Mouse (Mus musculus) midbrain, embryonic 14.5 days (tissue): Measurements from ENCODE around the gene Tardbp. TPM values are rescaled to one million over a fixed set of nuclear protein-coding genes. Genes with fewer than 3 reads are reported as not detected.

Experiments
- ATAC-seq: fragments of 200-750 bp; cut with Nextera tagmentation; 2 replicates; pipeline ENCODE4 v1.8.0; 2017; ENCODE audit warnings: moderate number of reproducible peaks, moderate library complexity; ENCODE audit not compliant: low FRiP score, low TSS enrichment
- DNase-seq: peaks from one replicate; pipeline ENCODE4 v3.0.0-alpha.2; 2015
- H3K27ac ChIP-seq: fragments of 300-500 bp; sonication (generic); replicated peaks from 2 replicates; pipeline ENCODE4 v1.5.1; 2014; ENCODE audit warnings: mild to moderate bottlenecking, low read depth, low read length, moderate library complexity
- H3K27me3 ChIP-seq: fragments of 300-500 bp; sonication (generic); 2 replicates; pipeline ENCODE4 v1.6.1; 2014; ENCODE audit warnings: low read length, control low read depth, mixed read lengths; ENCODE audit not compliant: control insufficient read depth, insufficient read depth
- H3K36me3 ChIP-seq: fragments of 300-500 bp; sonication (generic); 2 replicates; pipeline ENCODE4 v1.6.1; 2014; ENCODE audit warnings: low read length, control low read depth; ENCODE audit not compliant: control insufficient read depth, insufficient read depth
- H3K4me1 ChIP-seq: fragments of 300-500 bp; sonication (generic); 2 replicates; pipeline ENCODE4 v1.6.1; 2014; ENCODE audit warnings: mild to moderate bottlenecking, antibody characterized with exemption, low read length, control low read depth; ENCODE audit not compliant: control insufficient read depth, insufficient read depth
- H3K4me2 ChIP-seq: fragments of 300-500 bp; sonication (generic); 2 replicates; pipeline ENCODE4 v1.6.1; 2014; ENCODE audit warnings: mild to moderate bottlenecking, low read length, moderate library complexity
- H3K4me3 ChIP-seq: fragments of 300-500 bp; sonication (generic); replicated peaks from 2 replicates; pipeline ENCODE4 v1.5.1; 2014; ENCODE audit warnings: low read depth, low read length
- H3K9ac ChIP-seq: fragments of 300-500 bp; sonication (generic); replicated peaks from 2 replicates; pipeline ENCODE4 v1.6.1; 2014; ENCODE audit warnings: mild to moderate bottlenecking, low read length, moderate library complexity
- H3K9me3 ChIP-seq: fragments of 300-500 bp; sonication (generic); 2 replicates; pipeline ENCODE4 v1.6.1; 2016; ENCODE audit warnings: low read length, control low read depth, mixed read lengths; ENCODE audit not compliant: control insufficient read depth
- WGBS: fragments of 180-500 bp; shearing (Covaris S2); extraction: QIAGEN DNeasy Blood & Tissue Kit; methylation state at CpG from one replicate; pipeline ENCODE4 v1.1.7; 2014; 5-methylcytosine and 5-hydroxymethylcytosine counted together
- polyA plus RNA-seq: library from polyadenylated mRNA; unstranded; fragments of >200 nt; fragmentation: Nextera tagmentation; extraction: Ambion mirVana; gene quantifications from 2 replicates; pipeline ENCODE4 v1.2.1, GENCODE M21; 2014

The Tardbp gene
- polyA plus RNA-seq, 1 experiment from 2014 or later: 106 TPM

GRCm38 (mm10) chr4:148613738-148614137, 13.1 kb downstream of the Tardbp start:
- Histone ChIP-seq H3K36me3 (peaks cover 67% of the 10 kb centered on the region), H3K9ac (no peak overlapping the region), H3K4me2 (no peak overlapping the region), H3K4me1 (no peaks in the 10 kb centered on the region), H3K27me3 (no peaks in the 10 kb centered on the region), H3K9me3 (no peaks in the 10 kb centered on the region), H3K4me3 (no peak overlapping the region), H3K27ac (no peak overlapping the region)
- 69% methylated on average over 9 of the region's 9 CpGs for WGBS
- ATAC-seq (no peak), DNase-seq (no peak)

GRCm38 (mm10) chr4:148612557-148612956, 14.3 kb downstream of the Tardbp start:
- 61% methylated on average over 4 of the region's 4 CpGs for WGBS
- Histone ChIP-seq H3K9ac (no peak overlapping the region), H3K4me3 (no peak overlapping the region), H3K9me3 (no peaks in the 10 kb centered on the region), H3K36me3 (peaks cover 59% of the 10 kb centered on the region), H3K27ac (no peak overlapping the region), H3K4me2 (no peak overlapping the region), H3K4me1 (no peaks in the 10 kb centered on the region), H3K27me3 (no peaks in the 10 kb centered on the region)
- DNase-seq: no peak
- no peak for ATAC-seq

- ATAC-seq (no peak), DNase-seq (no peak)
- no peak overlapping the region for H3K9ac ChIP-seq
- H3K4me1 ChIP-seq: no peaks in the 10 kb centered on the region
- no peak overlapping the region for H3K27ac ChIP-seq
- H3K4me3 ChIP-seq: no peak overlapping the region
- H3K9me3 ChIP-seq: no peaks in the 10 kb centered on the region
- H3K4me2 ChIP-seq: no peak overlapping the region
- H3K36me3 ChIP-seq: peaks cover 50% of the 10 kb centered on the region
- H3K27me3 ChIP-seq: no peaks in the 10 kb centered on the region
- WGBS: 78% methylated on average over 5 of the region's 5 CpGs
These were observed 16.0 kb downstream of the Tardbp start for GRCm38 (mm10) chr4:148610631-148611364.

GRCm38 (mm10) chr4:148609805-148610204, 17.0 kb downstream of the Tardbp start:
- no peak overlapping the region for H3K4me2 ChIP-seq
- H3K36me3 ChIP-seq: peaks cover 40% of the 10 kb centered on the region
- ATAC-seq: no peak
- H3K27ac ChIP-seq: no peak overlapping the region
- DNase-seq: no peak
- H3K27me3 ChIP-seq: no peaks in the 10 kb centered on the region
- H3K9ac ChIP-seq: no peak overlapping the region
- no peaks in the 10 kb centered on the region for H3K4me1 ChIP-seq
- 86% methylated on average over 5 of the region's 5 CpGs for WGBS
- no peaks in the 10 kb centered on the region for H3K9me3 ChIP-seq
- no peak overlapping the region for H3K4me3 ChIP-seq

GRCm38 (mm10) chr4:148607758-148608157, 19.1 kb downstream of the Tardbp start:
- peak; percentile 67 for DNase-seq
- no peak overlapping the region for H3K4me3 ChIP-seq
- ATAC-seq: no peak

GRCm38 (mm10) chr4:148604541-148605165, 22.2 kb downstream of the Tardbp start:
- DNase-seq (peak; percentile 79), ATAC-seq (0 out of 2 replicates have a peak, but pooled peaks have one; percentile 29)
- Histone ChIP-seq H3K9me3 (no peaks in the 10 kb centered on the region), H3K4me2 (no peak overlapping the region), H3K36me3 (peaks cover 3% of the 10 kb centered on the region; the same call in 1 of the 2 replicates), H3K4me1 (no peaks in the 10 kb centered on the region), H3K4me3 (no peak overlapping the region), H3K27ac (no peak overlapping the region), H3K9ac (no peak overlapping the region), H3K27me3 (no peaks in the 10 kb centered on the region)
- 88% methylated on average over 3 of the region's 3 CpGs for WGBS

More at GRCm38 (mm10) chr4:148607758-148608157, 19.1 kb downstream of the Tardbp start:
- WGBS: 30% methylated on average over 5 of the region's 5 CpGs
- no peaks in the 10 kb centered on the region for H3K4me1 ChIP-seq
- no peak overlapping the region for H3K9ac ChIP-seq
- H3K9me3 ChIP-seq: no peaks in the 10 kb centered on the region
- no peak overlapping the region for H3K27ac ChIP-seq
- peaks cover 26% of the 10 kb centered on the region for H3K36me3 ChIP-seq
- no peaks in the 10 kb centered on the region for H3K27me3 ChIP-seq
- H3K4me2 ChIP-seq: no peak overlapping the region

GRCm38 (mm10) chr4:148604141-148604540, 22.7 kb downstream of the Tardbp start:
- ATAC-seq: no peak
- no peaks in the 10 kb centered on the region for H3K4me1 ChIP-seq
- no peak overlapping the region for H3K9ac ChIP-seq
- no peaks in the 10 kb centered on the region for H3K9me3 ChIP-seq
- H3K4me3 ChIP-seq: no peak overlapping the region
- H3K4me2 ChIP-seq: no peak overlapping the region
- 78% methylated on average over 7 of the region's 7 CpGs for WGBS
- H3K27ac ChIP-seq: no peak overlapping the region
- H3K27me3 ChIP-seq: no peaks in the 10 kb centered on the region
- DNase-seq: no peak
- H3K36me3 ChIP-seq: peaks cover 3% of the 10 kb centered on the region; the same call in 1 of the 2 replicates

GRCm38 (mm10) chr4:148603376-148604139, 23.3 kb downstream of the Tardbp start:
- no peak overlapping the region for H3K4me3 ChIP-seq
- H3K4me1 ChIP-seq: no peaks in the 10 kb centered on the region
- no peak overlapping the region for H3K27ac ChIP-seq
- H3K9ac ChIP-seq: no peak overlapping the region
- WGBS: 67% methylated on average over 10 of the region's 10 CpGs
- H3K27me3 ChIP-seq: no peaks in the 10 kb centered on the region
- DNase-seq (no peak), ATAC-seq (no peak)
- H3K4me2 ChIP-seq: no peak overlapping the region
- H3K36me3 ChIP-seq: peaks cover 3% of the 10 kb centered on the region; the same call in 1 of the 2 replicates
- H3K9me3 ChIP-seq: no peaks in the 10 kb centered on the region
